Mouse (Mus musculus) CH12.LX (cell line): ENCODE measurements at regions not wholly inside any gene's neighbourhood (a gene's known extent, or its start where the extent isn't known, plus 50 kb on each side); places are given as distances from the start of the nearest gene placed in this dataset.

Experiments used
- CHD2 ChIP-seq: IDR thresholded peaks from 2 replicates; pipeline ENCODE4 v1.6.1; 2011; ENCODE audit warnings: low read length, improper control_type of control experiment
- CTCF ChIP-seq, 2 experiments: IDR thresholded peaks in 1 of 2; conservative IDR thresholded peaks in 1 of 2; 2 replicates each; pipeline ENCODE4 v1.5.1; 2011 to 2012; ENCODE audit warnings: low read depth in 2 of 2, low read length in 2 of 2, improper control_type of control experiment in 1 of 2, inconsistent platforms in 1 of 2, mild to moderate bottlenecking in 1 of 2, moderate library complexity in 1 of 2
- JUN ChIP-seq: IDR thresholded peaks from 2 replicates; pipeline ENCODE4 v1.6.1; 2011; ENCODE audit warnings: low read depth, mild to moderate bottlenecking, low read length, improper control_type of control experiment, moderate library complexity; ENCODE audit not compliant: insufficient read depth

DNA sequence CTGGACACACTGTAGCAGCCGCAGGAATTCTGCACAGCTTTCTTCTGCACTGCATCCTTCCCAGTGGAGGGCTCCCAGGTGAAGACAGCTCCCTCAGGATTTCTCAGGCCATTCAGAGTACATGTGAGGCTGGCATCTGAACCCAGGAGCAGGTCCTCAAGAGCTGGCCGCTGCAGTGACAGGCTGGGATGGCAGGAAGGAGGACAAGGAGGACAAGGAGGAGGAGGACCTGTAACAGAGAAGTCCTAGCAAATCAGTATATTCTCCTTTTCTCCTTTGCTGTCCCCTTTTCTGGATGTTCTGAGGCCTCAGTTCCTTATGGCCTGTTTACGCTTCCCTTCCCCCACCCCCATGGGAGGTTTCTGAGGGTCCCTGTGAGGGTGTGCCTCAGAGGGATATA lies 73.7 kb downstream of the Tmem121 start:
- TF ChIP-seq JUN (no peak), CHD2 (no peak; the same call in none of the 2 replicates), CTCF (conservative IDR thresholded peaks at IDR 0.05 in 1 of 2, IDR thresholded peaks at IDR 0.05 in 1 of 2; ENCODE audit: low read depth in 2 of 2, low read length in 2 of 2) (no peak)
